Mouse (Mus musculus) telencephalon, adult 2 months (tissue): ENCODE data around the gene Dnah11.
A peak's percentile ranks its signal among the peaks of the same experiment; 100 is the strongest.

ENCODE experiments used
- DNase-seq: peaks from one replicate; pipeline ENCODE4 v3.0.0-alpha.2; 2011; ENCODE audit warnings: low read depth, low spot score

Dnah11 gene

DNA sequence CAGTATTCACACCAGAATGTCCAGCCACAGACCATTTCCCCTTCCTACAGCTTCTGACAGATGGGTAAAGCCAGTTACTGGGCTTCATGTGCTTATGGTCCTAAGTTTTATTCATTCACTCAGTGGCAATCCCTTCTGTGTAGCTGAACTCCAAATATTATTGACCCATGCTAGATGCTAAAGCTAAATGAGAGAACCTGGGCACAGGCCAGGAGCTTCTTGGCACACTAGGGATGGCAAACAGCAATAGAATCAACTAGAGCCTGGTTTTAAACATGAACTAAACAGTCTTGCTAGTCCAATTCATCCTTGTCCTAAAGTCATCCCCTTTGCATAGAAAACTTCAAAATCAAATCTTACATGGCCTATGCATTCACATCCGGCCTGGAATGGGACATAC is 113.6 kb downstream of the Dnah11 start:
- no peak for DNase-seq

DNA sequence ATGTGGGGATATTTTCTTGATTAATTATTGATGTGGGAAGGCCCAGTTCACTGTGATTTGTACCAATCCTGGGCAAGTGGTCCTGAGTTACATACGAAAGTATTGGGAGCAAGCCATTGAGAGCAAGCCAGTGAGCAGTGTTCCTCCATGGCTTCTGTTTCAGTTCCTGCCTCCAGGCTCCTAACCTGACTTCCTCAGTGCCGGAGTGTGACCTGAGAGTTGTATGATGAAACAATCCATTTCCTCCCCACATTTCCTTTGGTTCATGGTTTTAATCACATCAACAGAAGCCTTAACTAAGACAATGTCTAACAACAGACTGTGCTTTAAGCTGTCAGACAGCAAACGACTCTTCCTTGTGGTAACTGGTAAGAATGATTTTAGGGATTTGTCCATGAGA is 114.0 kb downstream of the Dnah11 start:
- no peak for DNase-seq

DNA sequence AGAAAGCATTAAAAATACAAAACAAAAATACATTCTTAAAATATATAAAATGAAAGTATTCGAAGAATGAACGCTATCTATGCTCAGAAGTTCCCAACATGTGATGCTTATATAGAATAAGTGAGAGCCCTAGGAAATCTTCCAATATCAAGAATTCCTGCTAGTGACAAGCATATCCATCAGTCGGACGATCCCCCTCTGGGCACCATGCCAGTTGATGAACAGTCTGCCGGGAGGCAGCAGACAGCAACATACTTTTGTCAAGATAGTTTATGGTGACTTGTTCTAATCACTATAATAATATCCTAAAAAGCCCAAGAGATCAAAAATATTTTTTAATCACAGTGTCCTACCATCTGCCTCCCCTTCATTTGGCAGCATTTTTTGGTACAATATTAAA is 114.7 kb downstream of the Dnah11 start:
- no peak for DNase-seq

DNA sequence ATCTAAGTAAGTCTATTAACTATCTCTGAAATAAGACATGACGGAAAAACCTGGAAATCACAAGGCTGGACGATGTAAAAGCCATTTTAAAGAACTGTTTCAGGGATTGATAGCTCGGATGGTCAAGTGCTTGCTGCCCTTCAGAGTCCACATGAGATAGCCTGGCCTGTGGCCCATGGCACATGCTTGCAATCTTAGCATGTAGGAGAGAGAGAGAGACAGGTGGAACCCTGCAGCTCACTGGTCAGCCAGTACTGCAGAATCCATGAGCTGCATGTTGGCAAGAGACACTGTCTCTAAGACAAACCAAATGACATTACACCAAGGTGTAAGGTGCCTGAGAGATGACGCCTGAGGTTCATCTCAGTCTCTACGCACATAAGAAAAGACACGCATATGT is 118.4 kb downstream of the Dnah11 start:
- no peak for DNase-seq

DNA sequence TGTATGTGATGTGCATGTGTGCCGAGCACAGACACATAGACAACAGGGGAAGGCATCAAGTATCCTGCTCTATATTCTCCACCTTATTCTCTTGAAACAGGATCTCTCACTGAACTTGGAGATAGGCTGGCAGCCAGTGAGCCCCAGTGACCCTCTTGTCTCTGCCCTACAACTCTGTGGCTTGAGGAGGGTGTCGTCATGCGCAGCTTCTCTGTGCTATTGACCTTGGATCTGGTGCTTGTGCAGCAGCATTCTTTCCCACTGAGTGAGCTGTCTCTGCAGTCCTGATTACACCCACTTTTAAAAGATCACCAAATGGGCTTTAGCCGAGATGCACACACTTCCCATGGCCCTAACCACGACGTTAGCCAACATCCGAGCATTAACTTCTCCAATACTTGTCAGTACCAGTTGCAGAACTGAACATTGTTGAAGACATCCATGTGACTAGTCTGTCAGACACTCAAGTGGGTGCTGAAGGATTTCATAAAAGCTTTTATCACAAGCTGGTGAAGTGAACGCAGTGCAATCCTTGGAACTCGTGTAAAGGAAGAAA is 120.3 kb downstream of the Dnah11 start:
- DNase-seq, result no peak

DNA sequence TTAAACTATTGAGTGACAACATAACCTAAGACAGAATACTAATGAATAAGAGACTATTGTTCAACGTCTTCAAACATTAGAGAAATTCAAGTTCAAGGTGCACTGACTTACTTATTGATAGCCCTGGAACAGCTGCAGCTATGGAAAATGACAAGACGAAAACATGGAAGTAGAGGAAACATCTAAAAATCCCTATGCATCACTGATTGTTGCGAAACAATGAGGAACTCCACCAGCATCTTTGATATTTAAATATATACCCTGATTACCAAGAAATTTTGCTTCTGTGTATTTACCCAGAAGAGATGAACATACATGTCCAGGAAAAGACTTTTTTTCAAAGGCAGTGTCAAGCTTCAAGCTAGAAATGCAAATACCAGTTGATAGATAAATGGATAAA is 122.0 kb downstream of the Dnah11 start:
- no peak for DNase-seq

DNA sequence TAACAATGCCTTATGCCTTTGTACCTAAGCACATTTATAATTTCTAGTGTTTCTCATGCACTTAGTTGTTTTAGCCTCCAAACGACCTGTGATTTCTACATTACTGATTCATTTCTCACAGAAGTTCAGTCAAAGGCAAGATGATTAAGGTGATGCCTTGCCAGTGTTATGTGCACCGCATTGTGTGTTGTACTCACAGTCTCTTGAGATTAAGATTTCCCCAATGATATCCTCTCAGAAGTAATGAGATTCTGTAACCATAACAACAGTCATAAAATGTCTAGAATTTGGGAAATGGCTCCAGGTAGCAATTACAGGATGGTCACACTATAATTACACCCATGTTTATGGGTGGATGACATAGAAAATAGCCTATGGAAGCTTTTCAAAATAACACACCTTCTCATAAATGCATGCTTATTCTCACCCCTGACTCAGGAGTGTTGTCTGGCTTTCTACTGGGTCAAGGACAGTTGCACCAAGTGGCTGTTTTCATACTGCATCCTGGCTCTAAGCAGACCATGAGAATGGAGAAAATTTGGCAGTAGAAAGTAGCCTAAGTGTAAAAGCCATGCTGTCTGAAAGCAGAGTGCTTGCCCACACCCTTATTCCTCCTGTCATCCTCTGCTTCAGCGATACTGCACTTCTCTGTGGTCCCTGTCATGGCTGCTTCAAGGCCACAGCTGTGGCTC is 126.5 kb downstream of the Dnah11 start:
- no peak for DNase-seq

DNA sequence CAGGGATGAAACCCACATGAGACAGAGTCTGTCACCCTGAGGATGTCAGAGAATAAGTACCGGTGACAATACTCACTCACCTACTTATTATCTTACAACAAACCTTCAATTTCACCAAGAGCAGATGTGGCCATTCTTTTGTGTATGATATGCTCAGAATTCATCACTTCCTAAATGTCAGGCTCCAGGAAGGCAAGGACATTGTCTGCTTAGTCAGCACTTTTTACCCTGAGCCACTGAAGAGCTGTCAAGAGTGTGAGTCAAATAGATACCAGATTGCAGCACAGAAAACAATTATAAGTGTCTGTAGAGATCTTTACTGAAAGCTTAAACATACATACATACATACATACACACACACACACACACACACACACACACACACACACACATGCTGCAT is 127.2 kb downstream of the Dnah11 start:
- DNase-seq, result no peak

DNA sequence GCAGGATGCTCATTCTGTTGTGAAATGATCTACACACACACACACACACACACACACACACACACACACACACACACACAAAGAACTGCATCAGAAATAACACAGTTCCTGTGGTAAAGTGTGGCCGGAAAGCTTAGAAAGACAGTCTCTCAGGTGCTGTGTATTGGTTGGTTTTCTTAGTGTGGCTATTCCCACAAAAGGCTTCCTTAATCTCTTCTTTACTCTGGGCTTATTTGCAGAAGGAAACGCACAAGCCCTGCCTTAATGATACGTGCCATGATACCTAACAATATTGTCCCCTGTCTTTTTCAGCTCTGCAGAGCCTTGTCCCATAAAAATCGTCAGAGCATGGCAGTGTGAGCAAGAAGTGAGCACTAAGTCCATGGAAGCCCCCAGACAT is 130.1 kb downstream of the Dnah11 start:
- DNase-seq, result no peak

DNA sequence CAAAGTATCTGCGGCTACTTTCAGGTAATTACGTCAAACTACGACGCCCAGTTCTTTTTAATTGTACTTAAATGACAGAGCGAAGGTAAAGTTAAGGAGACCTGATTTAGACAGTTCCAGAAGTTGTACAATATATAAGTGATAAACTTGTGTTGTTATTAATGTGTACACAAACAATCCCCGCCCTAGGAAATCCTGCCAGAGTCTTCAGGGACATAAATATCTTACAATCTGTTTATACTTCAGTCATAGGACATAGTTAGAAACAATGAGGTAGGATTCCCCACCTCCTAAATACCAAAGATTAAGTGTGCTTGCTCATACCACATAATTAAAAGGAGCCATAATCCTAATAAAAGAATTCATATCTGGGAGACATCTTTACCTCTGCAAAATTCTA is 136.5 kb downstream of the Dnah11 start:
- no peak for DNase-seq

DNA sequence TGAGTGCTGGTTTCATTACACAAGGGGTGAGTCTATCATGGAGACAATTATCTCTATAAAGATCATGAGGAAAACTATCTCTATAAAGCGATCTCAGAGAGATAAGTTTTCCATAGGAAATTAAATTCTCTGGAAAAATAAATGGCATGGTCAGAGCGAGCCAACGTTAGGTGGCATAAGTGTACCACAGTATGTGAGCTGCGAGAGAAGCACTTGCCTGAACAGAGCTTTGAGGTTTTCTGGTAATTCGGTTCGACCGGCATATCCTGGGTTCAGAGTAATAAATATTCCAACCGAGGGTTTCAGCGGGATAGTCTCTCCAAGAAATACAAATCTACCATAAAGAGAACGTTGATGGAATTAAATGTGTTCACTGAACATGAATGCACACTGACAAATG is 142.0 kb downstream of the Dnah11 start:
- DNase-seq, result peak; percentile 15

DNA sequence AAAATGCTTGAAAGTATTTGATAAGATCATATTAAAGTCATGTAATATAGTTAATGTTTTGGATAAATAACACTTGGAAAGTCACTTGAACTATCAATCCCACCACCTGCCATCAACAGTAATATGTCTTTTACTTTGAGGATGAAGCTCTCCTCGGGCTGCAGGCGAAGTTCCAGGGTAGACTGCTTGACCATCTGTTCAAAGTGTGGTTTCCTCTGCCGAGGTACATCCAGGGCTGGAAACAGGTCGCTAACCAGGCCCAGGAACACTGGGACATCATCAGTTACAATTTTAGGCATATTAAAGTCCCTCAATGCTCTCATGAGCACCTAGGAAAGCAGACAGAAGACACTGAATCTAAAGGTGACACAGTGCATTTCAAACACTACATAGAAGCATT is 153.5 kb downstream of the Dnah11 start:
- no peak for DNase-seq

DNA sequence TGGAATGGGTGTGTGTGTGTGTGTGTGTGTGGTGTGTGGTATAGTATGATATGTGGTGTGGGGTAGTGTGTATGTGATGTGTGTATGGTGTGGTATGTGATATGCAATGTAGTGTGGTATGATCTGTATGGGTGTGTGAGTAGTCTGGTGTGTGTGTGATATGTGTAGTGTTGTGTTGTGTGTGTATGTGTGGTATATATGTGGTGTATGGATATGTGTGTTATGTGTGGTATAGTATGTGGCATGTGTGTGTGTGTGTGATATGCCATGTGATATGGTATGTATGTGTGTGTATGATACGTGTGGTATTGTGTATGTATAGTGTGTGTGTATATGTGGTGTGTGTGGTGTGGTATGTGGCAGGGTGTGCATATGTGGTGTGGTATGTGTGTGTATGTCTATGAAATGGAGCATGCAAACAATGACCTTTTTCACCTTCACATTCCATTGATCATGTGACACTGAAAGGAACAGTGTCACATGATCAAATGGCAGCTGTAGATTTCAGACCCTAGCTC is 155.7 kb downstream of the Dnah11 start:
- DNase-seq, result no peak

DNA sequence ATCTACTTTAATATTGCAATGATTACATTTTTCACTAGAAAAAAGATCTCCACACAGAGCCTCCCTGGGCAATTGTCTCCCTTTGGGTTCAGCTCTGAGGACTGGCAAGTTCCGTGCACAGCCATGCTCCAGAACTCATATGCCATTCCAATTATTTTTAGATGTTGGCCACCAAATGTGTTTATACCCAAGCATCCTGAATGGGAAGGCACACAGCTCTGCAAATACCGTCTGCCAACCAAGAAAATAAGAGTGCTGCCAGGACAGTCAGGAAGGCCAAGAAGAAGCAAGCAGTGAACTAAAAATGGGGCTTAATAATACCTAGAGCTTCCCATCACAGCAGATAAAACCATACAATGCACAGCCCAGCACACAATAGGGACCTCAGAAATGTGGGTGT is 156.6 kb downstream of the Dnah11 start:
- DNase-seq, result peak; percentile 11

DNA sequence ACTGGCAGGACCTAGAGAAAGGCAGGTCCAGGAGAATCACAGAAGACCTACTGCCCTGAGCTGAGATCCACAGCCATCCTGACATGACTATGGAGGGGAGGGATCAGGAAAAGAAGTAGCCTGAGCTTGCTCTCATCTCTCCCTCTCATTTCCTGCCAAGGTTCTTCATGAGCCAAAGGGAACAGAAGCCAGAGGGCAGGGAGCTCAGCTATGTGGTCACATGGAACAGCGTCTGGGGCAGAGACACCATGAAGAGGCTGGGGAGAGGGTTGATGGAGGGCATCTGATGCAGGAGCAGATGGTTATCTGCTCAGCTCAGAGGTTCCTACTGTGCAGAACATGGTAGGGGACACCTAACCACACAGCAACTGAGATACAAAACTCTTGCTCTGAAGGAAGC is 163.9 kb downstream of the Dnah11 start:
- DNase-seq, result no peak

DNA sequence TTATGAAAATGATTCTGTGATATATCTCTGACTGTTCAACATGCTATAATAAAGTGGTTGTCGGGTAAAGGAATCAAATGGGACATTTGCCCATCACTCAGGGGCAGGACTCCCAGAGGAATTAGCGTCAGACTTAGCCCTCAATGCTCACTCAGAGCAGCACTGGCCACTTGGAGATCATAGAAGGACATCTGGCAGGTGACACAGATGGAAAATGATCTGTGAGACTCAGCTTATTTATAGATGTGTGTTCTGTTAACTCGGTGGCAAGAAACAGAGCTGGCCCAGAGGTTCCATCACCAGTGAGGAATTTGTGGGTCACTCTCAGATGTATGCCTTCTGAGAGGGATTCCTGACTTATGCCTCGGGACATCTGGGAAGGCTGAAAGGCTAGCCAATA is 173.1 kb downstream of the Dnah11 start:
- DNase-seq, result no peak

DNA sequence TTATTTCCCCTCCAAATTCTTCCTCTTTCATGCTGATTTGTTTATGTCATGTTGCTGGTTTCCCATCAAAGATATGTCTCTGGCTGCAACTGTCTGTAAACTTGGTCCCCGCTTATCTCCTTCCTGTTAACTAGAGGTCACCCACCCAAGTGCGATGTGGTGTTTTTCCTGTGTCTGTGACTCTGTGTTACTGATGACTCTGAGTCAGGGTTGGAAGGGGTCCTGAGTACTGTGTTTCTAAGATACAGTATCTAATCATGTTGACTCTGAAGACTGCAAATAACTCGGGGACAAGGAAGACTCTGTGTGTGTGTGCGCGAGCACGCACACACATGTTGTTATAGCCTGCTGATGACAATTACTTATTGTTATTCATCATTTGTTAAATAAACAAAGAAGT is 179.9 kb downstream of the Dnah11 start:
- no peak for DNase-seq

DNA sequence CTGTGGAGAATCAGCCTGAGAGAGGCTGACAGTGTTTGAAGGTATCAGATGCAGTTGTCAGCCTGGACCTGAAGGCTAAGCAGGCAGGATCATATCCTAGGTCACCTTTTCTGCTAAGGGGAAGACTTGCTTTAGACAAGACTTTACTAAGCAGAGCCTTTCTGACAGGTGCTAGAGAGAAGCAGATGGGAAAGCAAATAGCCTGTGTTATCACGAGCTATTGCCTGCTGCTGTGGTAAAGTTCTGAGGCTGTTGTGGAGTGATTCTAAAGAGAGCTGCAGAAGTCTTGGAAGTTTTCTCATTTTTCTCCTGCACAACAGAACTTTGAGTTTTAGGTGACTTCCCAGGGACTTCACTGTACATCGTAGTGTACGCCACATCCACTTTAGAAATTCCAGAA is 185.0 kb downstream of the Dnah11 start:
- no peak for DNase-seq

DNA sequence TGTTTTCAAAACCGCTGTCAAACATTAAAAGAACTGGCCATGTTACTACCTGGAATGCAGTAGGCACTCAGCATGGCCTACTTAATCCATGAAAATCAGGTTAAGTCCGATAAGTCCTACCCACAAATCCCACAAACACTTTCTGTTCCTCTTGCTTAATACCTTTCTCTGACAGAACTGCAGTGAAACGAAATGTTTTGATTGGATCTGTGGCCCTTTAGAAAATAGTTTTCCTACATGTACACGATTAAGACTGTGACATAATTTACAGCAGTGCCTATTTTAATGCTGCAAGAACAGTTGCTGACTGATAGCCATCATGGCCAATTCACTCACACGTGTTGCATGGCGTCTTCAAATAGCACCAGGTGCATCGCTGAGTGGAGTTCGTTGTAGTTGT is 186.9 kb downstream of the Dnah11 start:
- DNase-seq, result no peak

DNA sequence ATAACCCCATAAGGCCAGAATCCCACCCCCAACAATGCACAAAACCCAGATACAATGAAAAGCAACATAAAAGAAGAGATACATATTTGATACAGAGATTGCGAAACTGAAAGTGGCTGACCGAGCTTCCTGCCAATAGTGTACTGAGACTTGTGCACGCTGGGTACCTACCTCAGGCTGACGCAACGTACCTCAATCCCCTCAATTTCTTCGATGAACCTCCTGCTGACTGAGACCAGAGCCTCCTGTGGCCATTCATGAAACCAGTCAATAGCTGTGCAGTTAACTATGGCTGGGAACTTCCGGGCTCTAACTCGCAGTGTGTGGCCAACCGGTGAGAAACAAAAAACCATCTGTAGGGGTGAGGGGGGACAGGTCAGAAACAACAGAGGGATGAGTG is 203.9 kb downstream of the Dnah11 start:
- no peak for DNase-seq

DNA sequence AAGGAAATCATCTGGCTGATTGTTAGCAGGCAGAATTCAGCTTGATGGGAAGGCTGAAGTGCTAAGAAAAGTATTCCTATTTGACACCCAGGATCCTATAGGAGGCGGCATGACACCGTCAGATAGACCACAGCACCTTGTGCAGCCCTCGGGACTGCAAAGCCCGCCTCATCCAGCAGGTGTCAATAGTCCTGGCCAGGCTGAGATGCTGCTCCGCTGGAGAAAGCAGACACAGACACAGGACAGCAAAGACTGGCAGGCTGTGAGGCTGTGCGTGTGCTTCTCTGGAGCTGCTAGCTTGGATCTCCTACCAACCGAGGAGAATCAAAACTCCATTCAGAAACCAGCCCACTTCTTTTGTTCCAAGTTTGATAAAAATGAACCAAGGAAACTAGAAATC is 205.3 kb downstream of the Dnah11 start:
- DNase-seq, result peak; percentile 22

DNA sequence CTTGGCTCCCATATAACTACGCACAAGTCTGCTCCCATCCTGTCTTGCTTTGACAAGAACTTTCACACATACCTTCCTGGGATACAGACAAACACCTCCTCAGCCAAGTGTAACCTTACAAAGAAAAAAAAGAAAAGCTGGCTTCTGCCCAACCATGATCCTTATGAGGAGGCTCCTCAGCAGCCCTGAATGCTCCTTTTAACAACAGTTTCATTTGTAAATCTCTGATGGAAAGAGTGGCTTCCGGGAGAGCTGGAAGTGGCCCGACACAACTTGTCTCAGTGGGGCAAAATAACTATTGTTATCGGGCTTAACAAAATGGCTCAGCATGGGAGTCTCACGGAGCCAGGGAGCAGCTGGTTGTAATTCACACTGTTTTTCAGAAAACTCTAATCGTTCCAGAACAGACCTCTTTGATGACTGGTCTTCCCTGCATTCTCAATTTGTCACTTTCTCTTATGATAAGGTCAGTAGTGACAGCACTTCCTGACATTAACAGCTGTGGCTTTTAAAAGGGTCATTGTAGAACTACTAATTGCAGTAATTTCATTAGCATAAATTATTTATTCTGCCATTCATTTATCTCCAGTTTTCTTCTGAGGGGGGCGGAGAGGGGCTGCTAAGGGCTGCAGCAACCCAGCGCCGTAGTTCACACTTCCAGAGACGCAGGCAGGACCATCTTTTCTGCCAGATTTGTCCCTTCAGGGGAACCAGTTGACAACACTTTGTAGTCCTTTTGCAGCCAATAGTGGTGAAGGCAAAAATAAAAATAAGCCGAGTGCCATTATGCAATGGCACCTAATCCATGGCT is 209.6 kb downstream of the Dnah11 start:
- DNase-seq, result peak; percentile 6

DNA sequence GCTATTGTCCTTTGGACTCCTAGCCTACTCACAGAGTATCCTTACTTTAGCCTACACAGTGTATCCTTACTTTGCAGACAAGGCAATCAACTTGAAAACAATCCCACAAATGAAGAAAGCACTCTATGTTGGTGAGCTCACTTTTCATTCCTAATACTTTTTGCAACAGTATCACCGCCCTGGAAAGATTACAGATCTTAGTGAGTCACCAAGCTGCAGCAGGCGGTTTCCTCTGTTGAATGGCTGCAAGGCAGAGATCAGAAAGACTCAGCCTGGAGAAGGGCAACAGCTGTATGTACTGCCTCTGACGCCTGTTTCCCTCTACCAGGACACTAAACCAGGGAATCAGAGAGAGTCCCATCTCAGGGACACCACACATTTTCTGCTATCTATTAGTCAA is 218.5 kb downstream of the Dnah11 start:
- no peak for DNase-seq
